Mouse (Mus musculus) kidney, adult 2 months (tissue): ENCODE results near the gene 1700012A03Rik. TPM values are rescaled to one million over a fixed set of nuclear protein-coding genes. Genes with fewer than 3 reads are reported as not detected.

Experiments used
- DNase-seq: peaks from one replicate; pipeline ENCODE4 v3.0.0; 2021
- H3K27ac ChIP-seq: fragments of 200-500 bp; 2 replicates; pipeline ENCODE4 v1.5.1; 2012; ENCODE audit warnings: low read depth, low read length, control low read depth, inconsistent platforms; ENCODE audit not compliant: insufficient read depth
- H3K27me3 ChIP-seq: fragments of 200-500 bp; replicated peaks from 2 replicates; pipeline ENCODE4 v1.6.1; 2012; ENCODE audit warnings: mild to moderate bottlenecking, moderate library complexity, low read length, inconsistent platforms; ENCODE audit not compliant: control insufficient read depth, insufficient read depth
- H3K36me3 ChIP-seq: fragments of 200-500 bp; 2 replicates; pipeline ENCODE4 v1.6.1; 2012; ENCODE audit warnings: mild to moderate bottlenecking, moderate library complexity, low read length, inconsistent platforms; ENCODE audit not compliant: control insufficient read depth, insufficient read depth
- H3K4me1 ChIP-seq: fragments of 200-500 bp; 2 replicates; pipeline ENCODE4 v1.6.1; 2011; ENCODE audit warnings: low read length; ENCODE audit not compliant: control insufficient read depth, insufficient read depth
- H3K4me3 ChIP-seq: fragments of 200-500 bp; 2 replicates; pipeline ENCODE4 v1.5.1; 2011; ENCODE audit warnings: mild to moderate bottlenecking, low read depth, low read length, control low read depth; ENCODE audit not compliant: insufficient read depth
- CTCF ChIP-seq: fragments of 200-500 bp; conservative IDR thresholded peaks from 2 replicates; pipeline ENCODE4 v1.5.1; 2011; ENCODE audit warnings: low read depth, mild to moderate bottlenecking, control low read depth, low read length, moderate library complexity, mixed read lengths; ENCODE audit not compliant: insufficient read depth, insufficient read length
- POLR2A ChIP-seq: fragments of 200-500 bp; IDR thresholded peaks from one replicate; pipeline ENCODE4 v1.6.1; 2011; ENCODE audit warnings: low read depth, low read length, control low read depth
- WGBS: fragments of 180-500 bp; shearing (Covaris S2); methylation state at CpG from one replicate; pipeline ENCODE4 v1.1.7; 2018; 5-methylcytosine and 5-hydroxymethylcytosine counted together
- polyA plus RNA-seq: library from polyadenylated mRNA; depleted of rRNA; stranded (reverse); fragments of >200 nt; gene quantifications from 2 replicates; pipeline ENCODE4 v1.2.3, GENCODE M21; 2012

The 1700012A03Rik gene
- polyA plus RNA-seq, 1 experiment = 0.14 TPM

DNA sequence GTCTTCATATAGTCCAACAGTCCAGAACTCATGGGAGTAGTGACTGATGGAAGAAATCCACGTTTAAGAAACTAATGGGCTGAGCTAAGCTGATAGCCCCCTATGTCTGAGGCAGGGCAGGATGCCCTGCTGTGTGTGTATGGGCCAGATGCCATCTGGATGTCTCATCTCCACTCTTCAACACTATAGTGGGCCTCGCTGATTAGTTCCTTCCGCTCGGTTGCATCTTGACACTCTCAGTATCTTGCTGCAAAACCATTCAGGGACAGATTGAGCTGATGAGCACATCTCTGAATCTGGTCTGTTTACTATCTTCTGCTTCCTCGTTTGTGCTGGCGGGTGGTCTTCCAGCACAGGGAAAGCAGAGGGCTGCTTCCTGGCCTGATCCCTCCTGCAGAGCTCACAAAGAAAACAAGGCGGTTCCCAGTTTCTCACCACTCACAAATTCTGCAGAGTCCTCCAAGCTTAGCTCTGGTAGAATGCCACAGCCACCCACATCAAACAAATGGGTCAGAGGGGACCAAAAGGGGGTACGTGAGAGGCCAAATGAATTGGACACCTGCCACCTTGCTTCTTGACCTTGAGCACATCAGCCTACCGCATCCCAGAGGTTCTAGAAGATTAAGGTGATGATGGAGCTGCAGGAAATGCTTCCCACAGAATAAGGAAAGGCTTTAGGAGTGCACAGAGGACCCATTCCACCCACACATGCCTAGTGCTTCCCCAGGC is 55.7 kb downstream of the 1700012A03Rik start:
- Histone ChIP-seq H3K27me3 (no peaks in the 10 kb centered on the region), H3K4me3 (no peak overlapping the region), H3K4me1 (no peaks in the 10 kb centered on the region), H3K27ac (no peak overlapping the region), H3K36me3 (no peaks in the 10 kb centered on the region)
- DNase-seq = no peak
- TF ChIP-seq POLR2A (no peak), CTCF (no peak)
- WGBS = 51% methylated on average over 9 of the region's 9 CpGs
